ENCODE assay signal across 9 mouse cellular contexts in genomic region chr7:62924585-62925331, GRCm38 (mm10).
DNase-seq lines count a peak whose midpoint lies in the region; ATAC-seq and TF ChIP-seq lines count a peak whose summit lies in the region.
"Had no signal": no experiment of that assay in that cellular context is flagged by ENCODE, and none has a peak within 500 bp of the region (broad histone marks: within the 10 kb centered on the region; RNA-seq: fewer than 3 reads in every experiment).

No protein-coding gene starts in this region.

- no peak overlapping the region for H3K9ac ChIP-seq in kidney, embryonic 14.5 days (ENCODE audit: low read depth, low read length)
- H3K9ac ChIP-seq in heart, embryonic 11.5 days (ENCODE audit: low read depth, low read length) = no peak overlapping the region
- H3K9ac ChIP-seq: liver, embryonic 13.5 days had no signal

- no peak overlapping the region for H3K4me2 ChIP-seq in kidney, embryonic 14.5 days (replicated peaks; ENCODE audit: low read depth, low read length)
- no peak overlapping the region for H3K4me2 ChIP-seq in heart, embryonic 11.5 days
- H3K4me2 ChIP-seq: liver, embryonic 13.5 days had no signal

- no peaks in the 10 kb centered on the region for H3K36me3 ChIP-seq in kidney, adult 2 months (ENCODE audit: control insufficient read depth, insufficient read depth, low read length)
- no peaks in the 10 kb centered on the region for H3K36me3 ChIP-seq in kidney, embryonic 14.5 days (ENCODE audit: control insufficient read depth, insufficient read depth, low read length)
- H3K36me3 ChIP-seq in heart, embryonic 11.5 days (ENCODE audit: control insufficient read depth, insufficient read depth, low read length) = no peaks in the 10 kb centered on the region
- H3K36me3 ChIP-seq: liver, embryonic 13.5 days had no signal

- ATAC-seq in kidney, embryonic 14.5 days (ENCODE audit: low FRiP score, low TSS enrichment) = no peak
- peak; percentile 40; the same call in 1 of the 2 replicates for ATAC-seq in granulocyte monocyte progenitor cell, adult 5-6 weeks (replicated peaks; ENCODE audit: poor library complexity, severe bottlenecking)
- no peak for ATAC-seq in heart, embryonic 11.5 days (replicated peaks; ENCODE audit: insufficient number of reproducible peaks, low FRiP score, low TSS enrichment)

- DNase-seq in kidney, adult 2 months = peak; percentile 14
- DNase-seq in 3T3-L1 (ENCODE audit: low read depth, low spot score) (peak; percentile 50), NIH3T3 (ENCODE audit: low read depth) (peak; percentile 50)
- DNase-seq in testis, postnatal 14 days (ENCODE audit: low spot score) = no peak
- no peak for DNase-seq in urinary bladder, postnatal 10 days (ENCODE audit: low spot score)
- DNase-seq: liver, embryonic 13.5 days had no signal

- H3K9me3 ChIP-seq in kidney, embryonic 14.5 days (ENCODE audit: control insufficient read depth, low read length) = no peaks in the 10 kb centered on the region
- no peaks in the 10 kb centered on the region for H3K9me3 ChIP-seq in heart, embryonic 11.5 days (replicated peaks; ENCODE audit: control insufficient read depth, low read length)
- H3K9me3 ChIP-seq: liver, embryonic 13.5 days had no signal

- no peak for TF ChIP-seq POLR2A in kidney, adult 2 months (IDR thresholded peaks at IDR 0.05; ENCODE audit: low read depth, low read length)

- H3K27me3 ChIP-seq in kidney, adult 2 months (replicated peaks; ENCODE audit: control insufficient read depth, insufficient read depth, low read length) = no peaks in the 10 kb centered on the region
- H3K27me3 ChIP-seq in kidney, embryonic 14.5 days (ENCODE audit: control insufficient read depth, insufficient read depth, low read length) = no peaks in the 10 kb centered on the region
- no peaks in the 10 kb centered on the region for H3K27me3 ChIP-seq in heart, embryonic 11.5 days (ENCODE audit: control insufficient read depth, insufficient read depth, low read length)
- H3K27me3 ChIP-seq: liver, embryonic 13.5 days had no signal

- H3K4me1 ChIP-seq in kidney, adult 2 months (ENCODE audit: control insufficient read depth, insufficient read depth, low read length) = no peaks in the 10 kb centered on the region
- H3K4me1 ChIP-seq in kidney, embryonic 14.5 days (ENCODE audit: control insufficient read depth, insufficient read depth, low read length) = no peaks in the 10 kb centered on the region
- no peaks in the 10 kb centered on the region for H3K4me1 ChIP-seq in heart, embryonic 11.5 days (ENCODE audit: control insufficient read depth, insufficient read depth, low read length)
- H3K4me1 ChIP-seq: liver, embryonic 13.5 days had no signal

- H3K27ac ChIP-seq in kidney, adult 2 months (ENCODE audit: insufficient read depth, low read depth, low read length) = no peak overlapping the region
- H3K27ac ChIP-seq in kidney, embryonic 14.5 days (ENCODE audit: low read depth, low read length) = no peak overlapping the region
- H3K27ac ChIP-seq in heart, embryonic 11.5 days (ENCODE audit: low read depth, low read length) = no peak overlapping the region
- H3K27ac ChIP-seq: liver, embryonic 13.5 days had no signal

- TF ChIP-seq CTCF in kidney, adult 2 months (conservative IDR thresholded peaks at IDR 0.05; ENCODE audit: insufficient read depth, insufficient read length, low read depth, low read length) = 0 out of 2 replicates have a peak, but pooled peaks have one; percentile 15

- no peak overlapping the region for H3K4me3 ChIP-seq in kidney, adult 2 months (ENCODE audit: insufficient read depth, low read depth, low read length)
- H3K4me3 ChIP-seq in kidney, embryonic 14.5 days (ENCODE audit: low read length) = no peak overlapping the region
- no peak overlapping the region for H3K4me3 ChIP-seq in heart, embryonic 11.5 days (ENCODE audit: low read depth, low read length)
- H3K4me3 ChIP-seq: liver, embryonic 13.5 days had no signal

- 61% methylated on average over 6 of the region's 6 CpGs for WGBS in kidney, adult 2 months
- 69% methylated on average over 6 of the region's 6 CpGs for WGBS in kidney, embryonic 14.5 days
- 57% methylated on average over 6 of the region's 6 CpGs for WGBS in heart, embryonic 11.5 days (ENCODE audit: insufficient replicate concordance)

Comparison
In these comparisons a context has a peak if more than half of its experiments do, and no peak if none do; other contexts are left out.
1. DNase-seq: peak in kidney, adult 2 months (single experiment), 3T3-L1 (single experiment) and NIH3T3 (single experiment); none in testis, postnatal 14 days (single experiment) and urinary bladder, postnatal 10 days (single experiment).